Mouse (Mus musculus): ENCODE data around the gene Sdsl. TPM values are rescaled to one million over a fixed set of nuclear protein-coding genes. Genes with fewer than 3 reads are reported as not detected.

Gene Sdsl
- polyA plus RNA-seq (2015; fragmentation: Nextera tagmentation; extraction: Ambion mirVana): 14.0 and 18.0 TPM in 2 replicates

DNA sequence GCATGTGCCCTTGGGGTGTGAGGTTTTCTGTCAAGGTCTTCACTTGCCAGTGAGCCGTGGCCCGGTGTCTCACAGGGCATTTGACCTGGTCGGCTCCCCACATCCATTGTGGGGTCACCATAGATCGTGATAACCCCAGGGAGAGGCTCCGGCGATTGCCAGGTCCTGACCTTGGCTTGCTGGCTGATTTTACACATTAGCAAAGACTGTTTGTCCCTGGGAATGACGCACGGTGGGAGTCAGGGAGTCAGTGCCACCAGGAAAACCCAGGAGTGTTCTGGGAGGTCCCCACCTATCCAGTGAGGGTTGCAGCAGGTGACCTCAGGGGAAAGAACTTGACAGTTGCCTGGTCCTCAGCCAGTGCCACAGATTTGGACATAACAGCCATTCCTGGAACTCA, at the start of gene Sdsl:
Gene Sdsl, minus strand, starts transcription at position 41 of the 400 bp plus-strand sequence.
- Histone ChIP-seq H3K36me3 (no peaks in the 10 kb centered on the region), H3K27ac (no peak within 1 kb of the TSS), H3K9ac (no peak within 1 kb of the TSS), H3K4me3 (replicated peaks) (no peak within 1 kb of the TSS), H3K9me3 (no peaks in the 10 kb centered on the region), H3K4me1 (replicated peaks) (no peaks in the 10 kb centered on the region), H3K27me3 (replicated peaks) (no peaks in the 10 kb centered on the region), H3K4me2 (replicated peaks) (no peak within 1 kb of the TSS)
- no peak for ATAC-seq
- 64% methylated on average over 8 of the region's 8 CpGs for WGBS

DNA sequence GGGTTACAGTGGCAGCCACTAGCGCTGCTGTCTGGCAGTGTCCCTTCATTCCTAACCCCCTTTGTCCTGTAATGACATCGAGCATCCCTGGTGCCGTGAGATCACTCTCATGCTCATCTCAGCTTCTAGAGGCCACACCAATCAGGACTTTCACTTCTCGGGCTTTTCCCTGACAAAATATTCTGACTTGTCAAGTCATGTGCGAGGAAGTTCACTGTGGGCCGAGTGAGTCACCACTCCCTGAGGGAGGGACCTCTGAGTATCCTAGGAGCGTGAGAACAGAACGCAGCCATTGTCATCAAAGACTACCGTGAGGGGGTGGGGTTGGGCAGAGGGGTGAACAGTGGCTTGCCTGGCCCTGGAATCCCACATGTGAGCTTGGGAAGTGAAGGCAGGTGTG, 44.9 kb upstream of the Sdsl start:
- Histone ChIP-seq H3K9ac (no peak overlapping the region), H3K4me2 (replicated peaks) (no peak overlapping the region), H3K9me3 (no peaks in the 10 kb centered on the region), H3K36me3 (peaks cover 2% of the 10 kb centered on the region; the same call in 1 of the 2 replicates), H3K27me3 (replicated peaks) (no peaks in the 10 kb centered on the region), H3K4me3 (replicated peaks) (no peak overlapping the region), H3K4me1 (replicated peaks) (peaks cover 38% of the 10 kb centered on the region), H3K27ac (no peak overlapping the region)
- 55% methylated on average over 9 of the region's 9 CpGs for WGBS
- ATAC-seq: no peak

DNA sequence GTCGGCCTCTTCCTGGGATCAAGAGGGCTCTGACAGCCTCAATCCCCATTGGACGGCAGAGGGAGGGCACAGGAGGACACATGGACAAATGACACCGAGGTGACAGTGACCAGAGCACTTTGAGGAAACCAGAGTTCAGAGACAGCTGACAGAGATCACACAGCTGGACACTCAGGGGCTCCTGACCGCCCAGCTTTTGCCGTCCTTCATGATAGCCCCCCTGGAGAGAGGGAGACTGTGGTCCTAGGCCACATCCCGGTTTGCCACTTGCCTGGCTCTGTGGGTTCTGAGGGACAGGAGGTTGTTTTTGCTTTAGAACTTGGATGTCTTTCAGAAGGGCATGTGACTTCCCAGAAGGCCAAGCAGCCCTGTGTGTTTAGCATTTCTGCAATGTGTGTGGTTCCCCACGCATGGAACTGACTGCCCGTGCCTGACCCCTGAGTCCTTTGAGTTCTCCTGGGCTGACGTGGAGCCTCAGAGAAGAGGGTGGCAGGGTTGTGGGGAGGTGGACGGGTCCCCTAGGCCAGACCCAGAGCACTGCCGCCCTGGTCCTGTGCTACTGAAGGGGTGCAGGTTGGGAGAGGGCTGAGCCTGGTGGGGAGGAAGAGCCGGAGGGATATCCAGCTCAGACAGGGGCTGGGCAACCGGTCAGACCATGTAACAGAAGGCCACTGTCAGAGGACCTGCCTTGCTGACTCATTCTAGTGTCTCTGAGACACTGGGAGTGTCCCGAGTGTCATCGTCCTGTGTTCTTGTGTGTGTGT, 43.8 kb upstream of the Sdsl start:
- no peak for ATAC-seq
- WGBS: 48% methylated on average over 15 of the region's 15 CpGs
- Histone ChIP-seq H3K27me3 (replicated peaks) (no peaks in the 10 kb centered on the region), H3K4me3 (replicated peaks) (no peak overlapping the region), H3K4me1 (replicated peaks) (peaks cover 45% of the 10 kb centered on the region), H3K36me3 (no peaks in the 10 kb centered on the region), H3K9me3 (no peaks in the 10 kb centered on the region), H3K4me2 (replicated peaks) (no peak overlapping the region), H3K9ac (no peak overlapping the region), H3K27ac (no peak overlapping the region)

DNA sequence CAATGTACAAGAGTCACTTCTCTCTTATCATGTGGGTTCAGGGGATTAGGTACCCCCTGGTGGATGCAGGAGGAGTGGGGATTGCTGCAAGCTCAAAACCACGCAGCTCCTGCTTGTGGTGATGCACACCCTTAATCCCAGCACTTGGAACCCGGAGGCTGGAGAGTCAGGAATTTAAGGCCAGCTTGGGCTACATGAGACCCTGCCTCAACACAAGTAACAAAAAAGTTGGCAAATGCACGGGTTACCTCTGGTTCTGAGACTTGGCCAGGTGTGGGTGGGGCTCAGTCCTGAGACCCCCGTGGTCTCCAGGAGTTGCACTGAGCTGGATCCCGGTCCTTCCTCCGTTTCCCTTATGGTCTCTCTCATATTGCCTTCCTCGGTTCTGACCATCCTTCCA, 42.8 kb upstream of the Sdsl start:
- no peak overlapping the region for H3K4me3 ChIP-seq (replicated peaks)
- H3K9me3 ChIP-seq: no peaks in the 10 kb centered on the region
- peaks cover 45% of the 10 kb centered on the region for H3K4me1 ChIP-seq (replicated peaks)
- 79% methylated on average over 7 of the region's 7 CpGs for WGBS
- ATAC-seq: no peak
- H3K27me3 ChIP-seq (replicated peaks): no peaks in the 10 kb centered on the region
- peak overlapping the region; percentile 41; the same call in 1 of the 2 replicates for H3K27ac ChIP-seq
- no peak overlapping the region for H3K4me2 ChIP-seq (replicated peaks)
- H3K36me3 ChIP-seq: no peaks in the 10 kb centered on the region
- no peak overlapping the region for H3K9ac ChIP-seq

DNA sequence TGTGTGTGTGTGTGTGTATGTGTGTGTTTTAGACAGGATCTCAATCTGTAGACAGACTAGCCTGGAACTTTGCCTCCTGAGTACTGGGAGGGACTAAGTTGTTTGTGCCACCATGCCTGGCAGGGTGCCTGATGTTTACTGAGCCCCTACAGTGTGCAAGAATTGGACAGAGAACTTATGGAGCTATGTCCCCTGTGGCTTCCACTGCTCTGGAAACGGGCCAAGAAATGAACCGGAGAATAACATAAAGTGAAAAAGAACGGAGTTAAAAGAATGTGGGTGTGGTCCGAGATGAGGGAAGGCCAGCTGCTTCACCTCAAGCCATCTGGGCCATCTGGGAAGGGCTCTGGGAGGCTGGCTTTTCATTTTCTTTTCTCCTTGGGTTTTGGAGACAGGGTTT, 42.1 kb upstream of the Sdsl start:
- no peak overlapping the region for H3K4me2 ChIP-seq (replicated peaks)
- no peaks in the 10 kb centered on the region for H3K9me3 ChIP-seq
- H3K36me3 ChIP-seq: no peaks in the 10 kb centered on the region
- peaks cover 45% of the 10 kb centered on the region for H3K4me1 ChIP-seq (replicated peaks)
- H3K4me3 ChIP-seq (replicated peaks): no peak overlapping the region
- peak overlapping the region; percentile 41; the same call in 1 of the 2 replicates for H3K27ac ChIP-seq
- H3K27me3 ChIP-seq (replicated peaks): no peaks in the 10 kb centered on the region
- 8% methylated on average over 4 of the region's 4 CpGs for WGBS
- no peak overlapping the region for H3K9ac ChIP-seq
- no peak; the same call in 1 of the 2 replicates for ATAC-seq

DNA sequence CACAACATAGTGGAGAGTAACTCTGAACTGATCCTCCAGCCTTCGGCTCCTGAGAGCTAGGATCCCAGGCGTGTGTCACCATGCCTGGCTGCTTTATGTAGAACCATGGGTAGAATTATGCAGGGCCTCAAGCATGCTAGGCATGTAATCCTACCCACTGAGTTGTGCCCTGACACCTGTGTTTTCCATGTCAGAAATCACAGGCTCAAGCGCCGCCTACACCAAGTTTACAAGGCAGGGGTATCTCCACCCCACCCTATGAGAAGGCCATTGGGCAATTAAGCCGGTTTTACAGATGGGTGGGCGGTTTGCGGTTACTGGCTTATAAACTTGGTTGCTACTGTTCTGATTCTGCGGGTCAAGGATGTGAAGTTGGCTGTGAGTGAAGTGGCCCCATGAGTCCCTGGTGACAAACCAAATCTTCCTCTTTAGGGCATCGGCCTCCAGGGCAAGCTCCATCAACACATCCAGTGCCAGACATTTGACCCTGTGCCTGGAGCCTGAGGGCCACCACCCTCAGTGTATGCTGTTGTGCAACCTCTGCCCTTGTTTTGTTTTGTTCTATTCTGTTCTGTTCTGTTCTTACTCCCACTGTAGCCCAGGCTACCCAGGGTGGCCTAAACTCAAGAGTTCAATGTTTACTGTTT, 41.5 kb upstream of the Sdsl start:
- no peaks in the 10 kb centered on the region for H3K9me3 ChIP-seq
- no peak overlapping the region for H3K4me3 ChIP-seq (replicated peaks)
- no peaks in the 10 kb centered on the region for H3K27me3 ChIP-seq (replicated peaks)
- H3K36me3 ChIP-seq: no peaks in the 10 kb centered on the region
- H3K27ac ChIP-seq: no peak overlapping the region
- H3K9ac ChIP-seq: no peak overlapping the region
- H3K4me1 ChIP-seq (replicated peaks): peaks cover 45% of the 10 kb centered on the region
- no peak for ATAC-seq
- 79% methylated on average over 9 of the region's 9 CpGs for WGBS
- H3K4me2 ChIP-seq (replicated peaks): no peak overlapping the region

DNA sequence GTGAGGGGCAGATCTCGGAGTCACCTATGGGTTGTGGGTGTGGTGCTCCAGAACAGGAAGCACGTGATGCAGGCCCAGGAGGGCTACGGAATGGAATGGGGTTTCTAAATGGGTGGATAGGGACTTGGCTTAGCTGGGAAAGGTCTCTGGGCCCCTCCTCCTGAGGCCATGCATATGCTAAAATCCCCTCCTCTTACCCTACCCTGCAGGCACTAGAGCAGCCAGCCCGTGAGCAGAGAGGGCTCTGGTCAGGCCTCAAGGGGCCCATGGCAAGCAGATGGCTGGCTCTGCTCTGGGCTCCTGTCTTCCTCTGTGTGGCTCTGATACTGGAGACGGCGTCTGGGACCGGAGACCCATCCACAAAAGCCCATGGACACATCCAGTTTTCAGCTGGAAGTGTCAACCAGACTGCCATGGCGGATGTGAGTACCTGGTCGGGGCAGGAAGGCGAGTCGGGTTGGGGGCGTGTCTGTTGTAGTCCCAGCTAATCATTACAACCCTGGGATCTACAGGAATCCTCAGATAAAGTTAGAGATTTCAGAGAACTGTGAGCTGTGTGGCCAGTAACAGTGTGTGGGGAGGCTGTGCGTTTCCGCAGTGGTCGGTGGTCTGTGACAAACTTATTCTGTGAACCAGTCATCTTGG, 40.4 kb upstream of the Sdsl start:
- no peak overlapping the region for H3K27ac ChIP-seq

DNA sequence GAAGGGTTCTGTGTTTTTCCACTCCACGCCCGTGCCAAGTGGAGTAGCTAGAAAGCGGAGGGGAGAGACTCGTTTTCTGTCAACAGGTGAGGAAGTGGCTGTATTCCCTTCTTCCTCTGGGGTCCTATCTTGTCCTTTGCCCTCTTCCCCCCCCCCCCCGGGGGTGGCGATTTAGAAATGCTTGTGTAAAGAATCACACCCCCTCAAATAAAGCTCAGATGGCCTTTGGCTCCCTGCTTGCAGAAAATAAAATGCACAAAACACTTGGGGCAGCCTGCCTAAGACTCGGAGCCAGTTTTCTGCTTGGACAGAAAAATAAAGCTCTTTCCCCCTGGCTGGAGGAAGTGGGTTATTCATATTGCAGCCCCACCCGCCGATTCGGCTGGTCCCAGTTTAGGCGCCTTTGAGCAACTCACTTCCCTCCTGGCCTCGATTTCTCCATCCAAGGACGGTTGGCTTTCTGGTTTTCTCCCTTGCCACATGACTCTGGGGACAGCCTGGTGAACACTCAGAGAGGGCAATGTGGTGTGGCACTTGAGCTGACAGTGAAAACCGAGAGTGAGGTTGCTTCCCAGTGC, 39.1 kb upstream of the Sdsl start:
- Histone ChIP-seq H3K36me3 (no peaks in the 10 kb centered on the region), H3K27me3 (replicated peaks) (no peaks in the 10 kb centered on the region), H3K9me3 (no peaks in the 10 kb centered on the region), H3K4me1 (replicated peaks) (peaks cover 36% of the 10 kb centered on the region), H3K27ac (0 out of 2 replicates have a peak overlapping the region, but pooled peaks have one; percentile 17), H3K4me3 (replicated peaks) (peak overlapping the region; percentile 59), H3K4me2 (replicated peaks) (peak overlapping the region; percentile 82), H3K9ac (peak overlapping the region; percentile 56)
- WGBS: 22% methylated on average over 14 of the region's 14 CpGs
- ATAC-seq: no peak

More for the DNA sequence above, 40.4 kb upstream of the Sdsl start:
- Histone ChIP-seq H3K4me3 (replicated peaks) (no peak overlapping the region), H3K4me1 (replicated peaks) (peaks cover 45% of the 10 kb centered on the region), H3K4me2 (replicated peaks) (0 out of 2 replicates have a peak overlapping the region, but pooled peaks have one; percentile 4), H3K36me3 (no peaks in the 10 kb centered on the region), H3K9ac (no peak overlapping the region), H3K9me3 (no peaks in the 10 kb centered on the region), H3K27me3 (replicated peaks) (no peaks in the 10 kb centered on the region)
- no peak for ATAC-seq
- 53% methylated on average over 15 of the region's 15 CpGs for whole genome bisulfite sequencing

DNA sequence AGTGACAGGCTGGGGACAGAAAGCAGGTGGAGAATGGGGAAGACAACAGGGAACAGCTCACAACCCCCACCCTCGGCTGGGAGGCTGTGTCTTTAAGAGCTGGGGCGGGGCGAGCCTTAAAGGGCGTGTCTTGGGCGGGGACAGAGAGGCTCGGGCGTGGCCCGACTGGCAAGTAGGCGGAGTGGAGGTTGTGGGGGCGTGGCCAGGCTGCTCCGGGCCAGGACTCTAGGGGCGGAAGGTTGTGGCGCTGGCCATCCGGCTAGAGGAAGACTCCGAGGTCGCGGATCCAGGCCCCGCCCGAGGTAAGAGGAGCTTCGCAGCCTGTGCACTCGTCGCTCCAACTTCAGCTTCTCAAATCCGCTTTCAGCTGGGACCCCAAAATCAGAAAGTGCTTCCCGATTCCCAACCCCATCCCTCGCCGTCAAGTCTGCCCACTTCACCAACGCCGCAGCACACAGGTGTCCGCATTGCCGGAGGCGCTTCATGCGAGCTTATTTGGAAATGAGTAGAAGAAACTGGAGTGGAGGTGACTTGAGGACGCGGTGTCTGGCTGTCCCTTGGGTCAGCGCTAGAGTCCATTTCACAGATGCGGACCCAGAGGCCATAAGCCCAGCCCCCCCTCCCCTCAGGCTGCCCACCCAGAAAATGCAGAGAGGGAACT, 38.5 kb upstream of the Sdsl start, which contains the start of gene Slc8b1:
Gene Slc8b1, plus strand, starts transcription at position 187 of the 661 bp plus-strand sequence.
- WGBS: under 1% methylated on average over 36 of the region's 36 CpGs
- Histone ChIP-seq H3K27ac (0 out of 2 replicates have a peak within 1 kb of the TSS, but pooled peaks have one; percentile 17), H3K4me3 (replicated peaks) (peak within 1 kb of the TSS; percentile 59), H3K9me3 (no peaks in the 10 kb centered on the region), H3K36me3 (no peaks in the 10 kb centered on the region), H3K9ac (peak within 1 kb of the TSS; percentile 56), H3K27me3 (replicated peaks) (no peaks in the 10 kb centered on the region), H3K4me1 (replicated peaks) (peaks cover 36% of the 10 kb centered on the region), H3K4me2 (replicated peaks) (peak within 1 kb of the TSS; percentile 82)
- ATAC-seq: peak; percentile 93

DNA sequence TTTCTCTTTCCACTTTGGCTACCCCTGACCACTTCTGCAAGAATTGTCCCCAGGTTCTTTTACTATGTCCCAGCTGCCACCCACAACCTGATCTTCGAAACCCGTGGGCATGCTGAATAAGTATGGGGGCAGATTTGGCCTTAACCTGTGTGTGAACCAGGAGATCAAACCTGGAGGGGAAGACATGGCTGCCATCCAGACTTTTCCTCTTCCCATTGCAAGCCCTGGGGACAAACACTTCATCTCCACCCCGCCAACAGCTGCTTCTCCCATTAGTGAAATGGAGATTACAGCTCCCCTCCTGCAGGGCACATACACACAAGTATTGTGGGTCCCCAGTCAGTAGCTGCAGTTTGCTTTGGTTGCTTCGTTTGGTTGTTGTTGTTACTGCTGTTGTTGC, 34.7 kb upstream of the Sdsl start:
- Histone ChIP-seq H3K9me3 (no peaks in the 10 kb centered on the region), H3K36me3 (no peaks in the 10 kb centered on the region), H3K9ac (no peak overlapping the region), H3K4me3 (replicated peaks) (no peak overlapping the region), H3K27ac (no peak overlapping the region), H3K27me3 (replicated peaks) (no peaks in the 10 kb centered on the region), H3K4me1 (replicated peaks) (peaks cover 24% of the 10 kb centered on the region), H3K4me2 (replicated peaks) (no peak overlapping the region)
- ATAC-seq: no peak
- WGBS: 64% methylated on average over 4 of the region's 4 CpGs

DNA sequence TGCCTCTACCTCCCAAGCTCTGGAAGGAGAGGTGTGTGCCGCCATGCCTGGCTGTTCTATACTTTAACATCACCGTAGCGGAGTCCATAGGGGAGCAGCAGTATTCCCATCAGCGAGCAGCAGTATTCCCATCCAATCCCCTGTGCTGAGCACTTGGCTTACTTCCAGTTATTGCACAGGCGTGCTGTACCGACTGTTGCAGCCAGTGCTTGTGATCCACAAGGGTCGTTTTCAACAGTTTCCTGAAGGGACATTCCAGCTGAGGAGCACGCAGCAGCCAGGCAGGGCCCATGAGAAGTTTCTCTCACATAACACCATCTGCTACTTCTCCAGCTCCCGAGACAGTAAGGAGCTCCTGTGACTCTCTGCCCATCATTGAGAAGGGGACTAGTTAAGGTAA, 33.9 kb upstream of the Sdsl start:
- Histone ChIP-seq H3K4me3 (replicated peaks) (no peak overlapping the region), H3K4me1 (replicated peaks) (peaks cover 25% of the 10 kb centered on the region), H3K9ac (no peak overlapping the region), H3K36me3 (no peaks in the 10 kb centered on the region), H3K4me2 (replicated peaks) (no peak overlapping the region), H3K27me3 (replicated peaks) (no peaks in the 10 kb centered on the region), H3K27ac (no peak overlapping the region), H3K9me3 (no peaks in the 10 kb centered on the region)
- no peak for ATAC-seq
- WGBS: 49% methylated on average over 9 of the region's 9 CpGs

Measured in intestine, embryonic 15.5 days (tissue).